Mouse (Mus musculus) right cerebral cortex, postnatal 25 days (tissue): Measurements from ENCODE around the gene Nop53.

Source experiments
- DNase-seq: peaks from one replicate; pipeline ENCODE4 v3.0.0; 2022

Gene Nop53

GRCm38 (mm10) chr7:15945721-15946536 is at the start of gene Nop53:
TSS of gene Nop53 (minus strand) at chr7:15946074.
- peak; percentile 95 for DNase-seq

- DNase-seq = no peak
Observed at GRCm38 (mm10) chr7:15993789-15994188, 47.9 kb upstream of the Nop53 start.

GRCm38 (mm10) chr7:15993152-15993551 is 47.3 kb upstream of the Nop53 start:
- no peak for DNase-seq

- DNase-seq = no peak
Observed at GRCm38 (mm10) chr7:15991764-15992163, 45.9 kb upstream of the Nop53 start.

- DNase-seq = peak; percentile 44
Observed at GRCm38 (mm10) chr7:15987661-15988356, 41.9 kb upstream of the Nop53 start.

- no peak for DNase-seq
Observed at GRCm38 (mm10) chr7:15982729-15983407, 37.0 kb upstream of the Nop53 start.

- no peak for DNase-seq
Observed at GRCm38 (mm10) chr7:15981538-15981937, 35.7 kb upstream of the Nop53 start.

GRCm38 (mm10) chr7:15980246-15980645 is 34.4 kb upstream of the Nop53 start:
- peak; percentile 29 for DNase-seq

GRCm38 (mm10) chr7:15975904-15976303 is 30.0 kb upstream of the Nop53 start:
- no peak for DNase-seq

- DNase-seq = no peak
Observed at GRCm38 (mm10) chr7:15975451-15975850, 29.6 kb upstream of the Nop53 start.

- peak; percentile 57 for DNase-seq
Observed at GRCm38 (mm10) chr7:15974712-15975111, 28.8 kb upstream of the Nop53 start.

GRCm38 (mm10) chr7:15972247-15972646 is 26.4 kb upstream of the Nop53 start:
- DNase-seq = no peak

GRCm38 (mm10) chr7:15969674-15970073 is 23.8 kb upstream of the Nop53 start:
- no peak for DNase-seq

- no peak for DNase-seq
Observed at GRCm38 (mm10) chr7:15968322-15968721, 22.4 kb upstream of the Nop53 start.

- peak; percentile 51 for DNase-seq
Observed at GRCm38 (mm10) chr7:15967312-15967711, 21.4 kb upstream of the Nop53 start, which contains the start of gene Ehd2. TSS of gene Ehd2 (minus strand) at chr7:15967567.

- DNase-seq = no peak
Observed at GRCm38 (mm10) chr7:15966489-15966888, 20.6 kb upstream of the Nop53 start.

- no peak for DNase-seq
Observed at GRCm38 (mm10) chr7:15963798-15964652, 18.2 kb upstream of the Nop53 start.

GRCm38 (mm10) chr7:15962311-15963288 is 16.7 kb upstream of the Nop53 start:
- DNase-seq = peak; percentile 42

- DNase-seq = no peak
Observed at GRCm38 (mm10) chr7:15961798-15962197, 15.9 kb upstream of the Nop53 start.

- DNase-seq = no peak
Observed at GRCm38 (mm10) chr7:15961239-15961638, 15.4 kb upstream of the Nop53 start.

- DNase-seq = no peak
Observed at GRCm38 (mm10) chr7:15960691-15961090, 14.8 kb upstream of the Nop53 start.
